Mouse (Mus musculus) midbrain, postnatal 0 days (tissue): ENCODE data around the gene Utp11. TPM values are rescaled to one million over a fixed set of nuclear protein-coding genes. Genes with fewer than 3 reads are reported as not detected.
A peak's percentile ranks its signal among the peaks of the same experiment; 100 is the strongest.

ENCODE experiments used
- ATAC-seq: fragments of 200-750 bp; cut with Nextera tagmentation; 2 replicates; pipeline ENCODE4 v1.8.0; 2017; ENCODE audit warnings: moderate number of reproducible peaks, mild to moderate bottlenecking, moderate TSS enrichment, moderate library complexity; ENCODE audit not compliant: low FRiP score
- DNase-seq: peaks from one replicate; pipeline ENCODE4 v3.0.0-alpha.2; 2015; ENCODE audit warnings: low spot score
- H3K27ac ChIP-seq: fragments of 300-500 bp; sonication (generic); 2 replicates; pipeline ENCODE4 v1.5.1; 2014; ENCODE audit warnings: low read depth, mild to moderate bottlenecking, low read length, mixed read lengths
- H3K27me3 ChIP-seq: fragments of 300-500 bp; sonication (generic); 2 replicates; pipeline ENCODE4 v1.6.1; 2014; ENCODE audit warnings: low read length, control low read depth, mixed read lengths; ENCODE audit not compliant: insufficient read depth
- H3K36me3 ChIP-seq: fragments of 300-500 bp; sonication (generic); 2 replicates; pipeline ENCODE4 v1.6.1; 2014; ENCODE audit warnings: low read length, control low read depth, mixed read lengths; ENCODE audit not compliant: insufficient read depth
- H3K4me1 ChIP-seq: fragments of 300-500 bp; sonication (generic); 2 replicates; pipeline ENCODE4 v1.6.1; 2014; ENCODE audit warnings: mild to moderate bottlenecking, control low read depth, antibody characterized with exemption, low read length, mixed read lengths; ENCODE audit not compliant: insufficient read depth
- H3K4me2 ChIP-seq: fragments of 300-500 bp; sonication (generic); 2 replicates; pipeline ENCODE4 v1.6.1; 2014; ENCODE audit warnings: low read depth, mild to moderate bottlenecking, low read length, mixed read lengths; ENCODE audit not compliant: poor library complexity, severe bottlenecking
- H3K4me3 ChIP-seq: fragments of 300-500 bp; sonication (generic); 2 replicates; pipeline ENCODE4 v1.5.1; 2014; ENCODE audit warnings: low read depth, mild to moderate bottlenecking, low read length, moderate library complexity
- H3K9ac ChIP-seq: fragments of 300-500 bp; sonication (generic); replicated peaks from 2 replicates; pipeline ENCODE4 v1.6.1; 2014; ENCODE audit warnings: mild to moderate bottlenecking, low read length, moderate library complexity, mixed read lengths; ENCODE audit not compliant: poor library complexity, severe bottlenecking
- H3K9me3 ChIP-seq: fragments of 300-500 bp; sonication (generic); 2 replicates; pipeline ENCODE4 v1.6.1; 2016; ENCODE audit warnings: low read length, control low read depth
- CTCF ChIP-seq: IDR thresholded peaks from 2 replicates; pipeline ENCODE4 v1.5.1; 2016; ENCODE audit warnings: antibody characterized with exemption, mild to moderate bottlenecking
- WGBS: fragments of 180-500 bp; shearing (Covaris S2); extraction: QIAGEN DNeasy Blood & Tissue Kit; methylation state at CpG from one replicate; pipeline ENCODE4 v1.1.7; 2014; 5-methylcytosine and 5-hydroxymethylcytosine counted together
- polyA plus RNA-seq: library from polyadenylated mRNA; unstranded; fragments of >200 nt; fragmentation: Nextera tagmentation; extraction: Ambion mirVana; gene quantifications from 2 replicates; pipeline ENCODE4 v1.2.1, GENCODE M21; 2015
- total RNA-seq: library from RNA; depleted of rRNA; stranded (reverse); fragments of >200 nt; gene quantifications from 2 replicates; pipeline ENCODE4 v1.2.3, GENCODE M21; 2014

The Utp11 gene
- total and polyA plus RNA-seq, 2 experiments from 2014 or later = 10.3 to 31.7 TPM

DNA sequence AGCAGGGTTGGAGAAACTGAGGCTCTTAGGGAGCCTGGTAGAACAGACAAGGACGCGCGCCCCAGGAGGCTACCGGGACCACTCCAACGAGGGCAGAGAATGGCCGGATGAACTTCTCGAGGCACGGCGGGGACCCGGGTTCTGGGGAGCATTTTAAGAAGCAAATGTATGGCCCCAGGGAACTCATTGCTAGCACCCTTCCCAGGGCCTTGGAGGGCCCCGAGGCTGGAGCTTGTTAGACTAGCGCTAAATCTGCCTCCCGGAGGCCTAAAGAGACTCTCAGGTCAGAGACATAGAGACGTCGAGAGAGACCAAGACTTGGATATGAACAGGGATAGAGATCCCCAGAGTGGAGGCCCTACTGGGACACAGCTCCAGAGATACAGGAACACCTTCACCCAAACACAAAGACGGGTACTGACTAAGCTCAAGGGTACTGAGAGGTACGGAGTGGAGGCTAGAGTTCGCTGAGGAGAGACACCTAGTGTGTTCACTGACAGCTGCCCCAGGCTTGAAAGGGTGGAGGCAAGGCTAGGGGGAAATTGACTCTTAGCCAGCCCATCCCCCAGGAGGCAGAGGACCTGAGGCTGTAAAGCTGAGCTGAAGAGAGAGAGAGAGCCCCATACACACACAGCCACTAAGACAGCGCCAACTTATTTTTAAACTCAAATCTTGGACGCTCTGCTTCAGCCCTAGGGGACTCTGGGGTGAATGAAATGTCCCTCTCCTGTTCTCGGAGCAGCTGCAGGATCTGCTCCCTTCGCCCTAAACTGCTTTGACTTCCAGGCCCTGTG lies 7.8 kb upstream of the Utp11 start:
- 3% methylated on average over 22 of the region's 22 CpGs for WGBS
- no peak overlapping the region for H3K27ac ChIP-seq
- no peaks in the 10 kb centered on the region for H3K27me3 ChIP-seq
- DNase-seq = peak; percentile 46
- H3K9ac ChIP-seq = peak overlapping the region; percentile 60
- no peaks in the 10 kb centered on the region for H3K36me3 ChIP-seq
- peak overlapping the region; percentile 61 for H3K4me3 ChIP-seq
- peak; percentile 29; the same call in 1 of the 2 replicates for ATAC-seq
- TF ChIP-seq CTCF = no peak
- no peaks in the 10 kb centered on the region for H3K9me3 ChIP-seq
- peak overlapping the region; percentile 100 for H3K4me2 ChIP-seq
- peaks cover 4% of the 10 kb centered on the region; the same call in 1 of the 2 replicates for H3K4me1 ChIP-seq

DNA sequence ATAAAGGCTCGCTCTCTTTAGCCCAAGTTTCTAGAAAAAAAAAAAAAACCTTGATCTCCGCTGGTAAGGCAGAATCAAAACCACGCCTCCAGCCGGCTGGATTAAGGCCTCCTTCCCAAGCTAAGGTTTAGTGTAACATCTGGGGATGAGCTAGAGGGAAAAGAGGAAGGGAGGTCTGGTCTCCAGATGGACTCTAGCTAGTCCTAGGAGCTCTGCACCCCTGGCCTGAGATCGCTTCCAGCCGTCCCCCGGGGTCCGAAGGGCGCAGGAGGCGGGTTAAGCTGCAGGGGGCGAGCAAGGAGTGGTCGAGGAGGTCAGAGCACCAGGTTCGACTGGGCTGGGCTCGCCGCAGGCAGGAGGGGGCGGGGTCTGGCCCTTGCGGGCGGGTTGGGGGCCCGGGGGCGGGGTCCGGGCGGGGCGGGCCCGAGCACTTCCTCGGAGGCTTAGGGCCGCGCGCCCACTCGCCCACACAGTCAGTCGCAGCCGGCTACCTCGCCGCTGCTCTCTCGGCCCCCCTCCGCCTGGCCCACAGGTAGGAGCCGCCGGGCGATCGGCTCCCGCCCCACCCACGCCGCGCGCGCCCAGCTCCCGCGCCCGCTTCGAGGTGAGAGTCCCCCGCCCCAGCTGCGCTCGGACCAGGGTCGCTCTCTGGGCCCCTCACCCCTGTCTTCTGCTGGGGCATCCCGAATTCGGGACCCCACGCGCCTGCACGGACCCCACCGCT lies 7.0 kb upstream of the Utp11 start, which contains the start of gene Fhl3:
Gene Fhl3 (plus strand): TSS at position 454 of the 724 bp plus-strand sequence.
- TF ChIP-seq CTCF = 0 out of 2 replicates have a peak, but pooled peaks have one; percentile 3
- Histone ChIP-seq H3K4me1 (peaks cover 4% of the 10 kb centered on the region; the same call in 1 of the 2 replicates), H3K9ac (peak within 1 kb of the TSS; percentile 60), H3K27me3 (no peaks in the 10 kb centered on the region), H3K36me3 (no peaks in the 10 kb centered on the region), H3K9me3 (no peaks in the 10 kb centered on the region), H3K4me2 (peak within 1 kb of the TSS; percentile 100), H3K4me3 (peak within 1 kb of the TSS; percentile 61), H3K27ac (no peak within 1 kb of the TSS)
- ATAC-seq = peak; percentile 32; the same call in 1 of the 2 replicates
- WGBS = under 1% methylated on average over 52 of the region's 59 CpGs
- no peak for DNase-seq

- H3K36me3 ChIP-seq = no peaks in the 10 kb centered on the region
- no peak for DNase-seq
- peaks cover 4% of the 10 kb centered on the region; the same call in 1 of the 2 replicates for H3K27me3 ChIP-seq
- H3K27ac ChIP-seq = no peak overlapping the region
- ATAC-seq = no peak
- no peak for TF ChIP-seq CTCF
- 10% methylated on average over 6 of the region's 6 CpGs for WGBS
- no peak overlapping the region for H3K9ac ChIP-seq
- no peaks in the 10 kb centered on the region for H3K9me3 ChIP-seq
- H3K4me1 ChIP-seq = peaks cover 4% of the 10 kb centered on the region; the same call in 1 of the 2 replicates
- peak overlapping the region; percentile 100; the same call in 1 of the 2 replicates for H3K4me2 ChIP-seq
- peak overlapping the region; percentile 61; the same call in 1 of the 2 replicates for H3K4me3 ChIP-seq
Observed at GRCm38 (mm10) chr4:124699791-124700190, 6.4 kb upstream of the Utp11 start.

DNA sequence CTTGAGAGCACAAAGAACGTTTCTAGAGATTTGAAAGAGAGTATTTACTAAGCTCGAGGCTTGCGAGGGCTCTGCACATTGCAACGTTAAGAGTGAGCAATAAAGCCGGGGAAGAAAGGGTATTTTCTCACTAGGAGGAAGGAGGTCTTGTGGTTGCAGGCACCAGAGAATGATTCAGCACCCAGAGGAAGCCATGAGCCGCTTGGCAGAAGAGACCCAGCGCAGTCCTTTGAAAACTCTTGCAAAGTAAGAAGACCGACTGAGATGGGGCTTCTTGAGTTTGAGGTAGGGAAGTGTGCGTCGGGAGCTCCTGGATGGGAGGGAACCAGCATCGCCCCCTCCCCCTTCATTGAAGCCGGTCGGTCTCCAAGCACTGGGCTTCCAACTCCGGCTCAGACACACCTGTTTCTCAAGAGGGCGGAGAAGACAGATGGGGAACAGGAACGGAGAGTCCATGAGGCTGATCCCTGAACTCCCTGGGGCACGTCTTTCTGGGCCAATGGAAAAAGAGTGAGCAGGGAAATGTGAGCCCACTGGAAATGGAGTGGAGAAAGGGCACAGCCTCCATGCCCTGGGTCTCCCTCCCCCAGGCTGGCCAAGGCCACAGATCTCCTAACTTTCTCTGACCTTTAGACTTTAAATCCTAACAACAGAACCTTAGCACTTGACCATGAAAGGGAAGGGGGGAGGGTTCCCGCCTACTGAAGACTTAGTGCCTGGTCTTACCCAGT lies 2.6 kb upstream of the Utp11 start:
- Histone ChIP-seq H3K9me3 (no peaks in the 10 kb centered on the region), H3K4me1 (peaks cover 9% of the 10 kb centered on the region; the same call in 1 of the 2 replicates), H3K4me3 (no peak overlapping the region), H3K27ac (no peak overlapping the region), H3K36me3 (no peaks in the 10 kb centered on the region), H3K27me3 (peaks cover 4% of the 10 kb centered on the region; the same call in 1 of the 2 replicates), H3K4me2 (no peak overlapping the region), H3K9ac (no peak overlapping the region)
- no peak for ATAC-seq
- TF ChIP-seq CTCF = no peak
- DNase-seq = no peak
- WGBS = 15% methylated on average over 18 of the region's 18 CpGs

GRCm38 (mm10) chr4:124694572-124694971 lies 1.2 kb upstream of the Utp11 start:
- no peaks in the 10 kb centered on the region for H3K36me3 ChIP-seq
- no peak for ATAC-seq
- TF ChIP-seq CTCF = no peak
- H3K9me3 ChIP-seq = no peaks in the 10 kb centered on the region
- no peak overlapping the region for H3K27ac ChIP-seq
- H3K9ac ChIP-seq = no peak overlapping the region
- WGBS = 87% methylated on average over 2 of the region's 2 CpGs
- H3K4me2 ChIP-seq = no peak overlapping the region
- peaks cover 5% of the 10 kb centered on the region; the same call in 1 of the 2 replicates for H3K4me1 ChIP-seq
- no peak for DNase-seq
- peaks cover 4% of the 10 kb centered on the region; the same call in 1 of the 2 replicates for H3K27me3 ChIP-seq
- H3K4me3 ChIP-seq = no peak overlapping the region
